Mouse (Mus musculus): Measurements from ENCODE around the gene Apol8.

GRCm38 (mm10) chr15:77764391-77765006, 7.7 kb upstream of the Apol8 start:
- no peak for TF ChIP-seq EP300 (IDR thresholded peaks at IDR 0.05; ENCODE audit: low read length)
- TF ChIP-seq CTCF (conservative IDR thresholded peaks at IDR 0.05 in 1 of 2, IDR thresholded peaks at IDR 0.05 in 1 of 2; ENCODE audit: low read depth in 2 of 2, low read length in 2 of 2): no peak
- no peak for TF ChIP-seq JUN (IDR thresholded peaks at IDR 0.05; ENCODE audit: insufficient read depth, low read depth, low read length)
- TF ChIP-seq UBTF (IDR thresholded peaks at IDR 0.05; ENCODE audit: low read depth, low read length): no peak
- TF ChIP-seq PAX5 (IDR thresholded peaks at IDR 0.05; ENCODE audit: low read length): no peak
- TF ChIP-seq TCF12 (IDR thresholded peaks at IDR 0.05; ENCODE audit: low read depth, low read length): no peak
- TF ChIP-seq HCFC1 (IDR thresholded peaks at IDR 0.05; ENCODE audit: low read depth, low read length): no peak
- no peak for TF ChIP-seq POLR2A (IDR thresholded peaks at IDR 0.05; ENCODE audit: low read depth, low read length)
- TF ChIP-seq ZKSCAN1 (IDR thresholded peaks at IDR 0.05; ENCODE audit: borderline replicate concordance, low read depth, low read length): no peak
- no peak for TF ChIP-seq USF1 (IDR thresholded peaks at IDR 0.05; ENCODE audit: low read depth, low read length)
- TF ChIP-seq BHLHE40 (IDR thresholded peaks at IDR 0.05; ENCODE audit: low read depth, low read length): no peak
- no peak for TF ChIP-seq ZNF384 (IDR thresholded peaks at IDR 0.05; ENCODE audit: low read depth, low read length)
- no peak for TF ChIP-seq MYC (IDR thresholded peaks at IDR 0.05; ENCODE audit: low read depth, low read length)

Data from CH12.LX (cell line).